Mouse (Mus musculus) c-Kit-negative CD71-positive TER-119-positive erythroid progenitor cells, embryonic 14.5 days (primary cell): ENCODE results near the gene Eif1b.
"Not testable (repeated sequence)": the region's sequence is repeated elsewhere in the genome, so short reads cannot be mapped to it uniquely, and the experiment has no call there.

ENCODE experiments used
- DNase-seq: peaks from one replicate; pipeline ENCODE4 v3.0.0-alpha.2; 2013; ENCODE audit warnings: low read depth, low spot score

Gene Eif1b

DNA sequence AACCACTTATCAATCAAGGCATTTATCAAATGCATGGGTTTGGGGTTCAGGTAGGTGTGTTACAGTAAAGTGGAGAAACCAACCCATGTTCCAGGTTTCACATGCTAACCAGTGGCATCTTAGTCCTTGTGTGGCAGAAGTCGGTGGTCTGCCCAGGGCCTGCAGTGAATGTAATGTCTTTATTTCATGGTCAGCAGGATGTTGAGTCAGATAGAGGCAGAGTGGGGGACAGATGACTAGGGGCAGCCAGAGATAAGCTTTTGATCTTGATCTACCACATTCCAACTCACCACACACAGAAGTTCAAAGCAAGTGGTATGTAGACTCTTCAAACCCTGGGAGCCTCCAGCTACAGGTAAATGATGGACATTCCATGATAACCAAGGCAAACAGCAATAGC, 29.1 kb downstream of the Eif1b start:
- DNase-seq: no peak

DNA sequence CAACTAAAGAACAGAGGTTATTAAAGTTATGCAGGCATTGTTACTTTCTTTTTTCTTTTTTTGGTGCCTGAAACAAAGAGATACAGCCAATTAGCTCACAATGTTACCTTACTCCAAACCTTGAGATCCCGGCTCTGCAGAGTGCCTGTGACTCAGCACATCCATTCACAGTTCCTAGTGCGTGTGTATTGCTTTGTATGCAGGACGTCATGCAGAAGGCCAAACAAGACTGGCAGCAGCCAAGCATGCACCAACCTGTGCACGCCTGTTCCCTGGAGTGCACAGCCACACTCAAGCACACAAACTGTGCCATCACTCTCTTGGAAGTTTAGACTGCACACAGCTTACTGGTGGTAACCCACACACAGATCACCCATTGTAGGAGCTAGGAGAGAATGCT, 35.2 kb downstream of the Eif1b start:
- no peak for DNase-seq

- DNase-seq: no peak
Observed at GRCm38 (mm10) chr9:120527919-120528318, 35.9 kb downstream of the Eif1b start.

DNA sequence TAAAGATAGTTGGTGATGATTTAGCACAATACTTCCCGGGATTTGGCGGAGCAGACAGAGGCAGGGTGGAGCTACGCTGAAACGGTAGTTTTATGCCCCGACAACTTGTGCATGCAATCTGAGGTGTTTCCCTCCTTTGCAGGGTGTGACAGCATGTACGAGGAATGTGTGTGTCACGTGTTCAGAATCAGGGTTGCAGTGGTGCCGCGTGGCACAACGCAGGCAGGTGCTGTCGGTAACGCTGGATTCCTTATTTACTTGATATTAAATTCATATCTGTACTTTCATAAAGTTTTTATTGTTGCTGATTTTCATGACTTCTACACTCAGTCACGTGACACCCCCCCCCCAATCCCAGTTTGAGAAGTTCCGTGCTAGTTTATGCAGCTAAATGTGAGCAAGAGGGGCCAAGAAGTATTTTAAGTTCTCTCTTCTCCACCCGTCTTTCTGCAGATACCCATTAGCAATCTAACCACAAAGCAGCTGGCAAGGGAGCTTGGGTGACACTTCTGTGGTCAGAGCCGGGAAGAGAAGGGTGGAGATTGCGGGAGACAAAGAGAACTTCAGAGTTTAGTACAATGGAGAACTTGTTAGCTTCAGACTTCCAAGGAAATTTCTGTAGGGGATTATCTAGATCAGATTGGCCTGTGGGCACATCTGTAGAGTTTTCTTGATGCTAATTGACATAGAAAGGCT, 36.9 kb downstream of the Eif1b start:
- DNase-seq: no peak

- DNase-seq: no peak
Observed at GRCm38 (mm10) chr9:120530471-120530870, 38.4 kb downstream of the Eif1b start.

- DNase-seq: no peak
Observed at GRCm38 (mm10) chr9:120532062-120532461, 40.0 kb downstream of the Eif1b start.

DNA sequence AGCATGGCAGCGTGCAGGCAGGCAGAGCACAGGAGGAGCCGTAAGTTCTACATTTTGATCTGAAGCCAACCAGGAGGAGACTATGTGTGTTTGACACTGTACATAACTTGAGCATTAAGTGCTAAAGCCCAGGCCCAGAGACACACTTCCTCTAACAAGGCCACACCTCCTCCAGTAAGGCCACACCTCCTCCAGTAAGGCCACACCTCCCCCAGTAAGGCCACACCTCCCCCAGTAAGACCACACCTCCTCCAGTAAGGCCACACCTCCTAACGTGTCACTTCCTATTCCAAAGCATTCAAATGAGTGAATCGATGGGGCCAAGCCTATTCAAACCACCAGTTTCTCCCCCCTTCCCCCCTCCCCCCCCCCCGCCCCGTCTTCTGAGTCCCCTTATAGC, 40.7 kb downstream of the Eif1b start:
- DNase-seq: no peak

GRCm38 (mm10) chr9:120533446-120533950, 41.5 kb downstream of the Eif1b start:
- DNase-seq: not testable (repeated sequence)

GRCm38 (mm10) chr9:120539662-120540251, 47.7 kb downstream of the Eif1b start, which contains the start of gene Entpd3:
Gene Entpd3 (plus strand): TSS chr9:120539818.
- no peak for DNase-seq

- DNase-seq: no peak
Observed at GRCm38 (mm10) chr9:120541411-120541810, 49.4 kb downstream of the Eif1b start.

GRCm38 (mm10) chr9:120542241-120542640, 50.2 kb downstream of the Eif1b start:
- DNase-seq: no peak
